Mouse (Mus musculus) liver, postnatal 0 days (tissue): ENCODE measurements around the gene Mfsd4b4. TPM values are rescaled to one million over a fixed set of nuclear protein-coding genes. Genes with fewer than 3 reads are reported as not detected.

Experiments used
- ATAC-seq: fragments of 200-750 bp; cut with Nextera tagmentation; 2 replicates; pipeline ENCODE4 v1.8.0; 2017; ENCODE audit warnings: mild to moderate bottlenecking, moderate library complexity
- DNase-seq: peaks from one replicate; pipeline ENCODE4 v3.0.0-alpha.2; 2016
- H3K27ac ChIP-seq: fragments of 300-500 bp; sonication (generic); 2 replicates; pipeline ENCODE4 v1.5.1; 2014; ENCODE audit warnings: antibody characterized with exemption, moderate library complexity, mild to moderate bottlenecking, low read depth
- H3K27me3 ChIP-seq: fragments of 300-500 bp; sonication (generic); 2 replicates; pipeline ENCODE4 v1.6.1; 2014; ENCODE audit warnings: low read length, control low read depth, mixed read lengths; ENCODE audit not compliant: insufficient read depth
- H3K36me3 ChIP-seq: fragments of 300-500 bp; sonication (generic); replicated peaks from 2 replicates; pipeline ENCODE4 v1.6.1; 2014; ENCODE audit warnings: mild to moderate bottlenecking, control low read depth, low read length, moderate library complexity, mixed read lengths; ENCODE audit not compliant: insufficient read depth
- H3K4me1 ChIP-seq: fragments of 300-500 bp; sonication (generic); 2 replicates; pipeline ENCODE4 v1.6.1; 2014; ENCODE audit warnings: antibody characterized with exemption, mild to moderate bottlenecking, control low read depth; ENCODE audit not compliant: insufficient read depth
- H3K4me2 ChIP-seq: fragments of 300-500 bp; sonication (generic); 2 replicates; pipeline ENCODE4 v1.6.1; 2014; ENCODE audit warnings: low read depth, mild to moderate bottlenecking, low read length, moderate library complexity, mixed read lengths
- H3K4me3 ChIP-seq: fragments of 300-500 bp; sonication (generic); 2 replicates; pipeline ENCODE4 v1.5.1; 2014; ENCODE audit warnings: low read depth, low read length
- H3K9ac ChIP-seq: fragments of 300-500 bp; sonication (generic); replicated peaks from 2 replicates; pipeline ENCODE4 v1.6.1; 2014; ENCODE audit warnings: mild to moderate bottlenecking, moderate library complexity
- H3K9me3 ChIP-seq: fragments of 300-500 bp; sonication (generic); 2 replicates; pipeline ENCODE4 v1.6.1; 2016; ENCODE audit warnings: mild to moderate bottlenecking, control low read depth, low read length, mixed read lengths
- CTCF ChIP-seq: sonication (generic); IDR thresholded peaks from 2 replicates; pipeline ENCODE4 v1.5.1; 2016; ENCODE audit warnings: antibody characterized with exemption, low read depth
- EP300 ChIP-seq: IDR thresholded peaks from 2 replicates; pipeline ENCODE4 v1.6.1; 2016; ENCODE audit warnings: antibody characterized with exemption, low read depth, mild to moderate bottlenecking
- WGBS: fragments of 180-500 bp; shearing (Covaris S2); extraction: QIAGEN DNeasy Blood & Tissue Kit; methylation state at CpG from one replicate; pipeline ENCODE4 v1.1.7; 2014; ENCODE audit not compliant: insufficient replicate concordance; 5-methylcytosine and 5-hydroxymethylcytosine counted together
- polyA plus RNA-seq: library from polyadenylated mRNA; unstranded; fragments of >200 nt; fragmentation: Nextera tagmentation; extraction: Ambion mirVana; gene quantifications from 2 replicates; pipeline ENCODE4 v1.2.1, GENCODE M21; 2015

Mfsd4b4 gene
- polyA plus RNA-seq, 1 experiment from 2014 or later: 1.6 TPM

DNA sequence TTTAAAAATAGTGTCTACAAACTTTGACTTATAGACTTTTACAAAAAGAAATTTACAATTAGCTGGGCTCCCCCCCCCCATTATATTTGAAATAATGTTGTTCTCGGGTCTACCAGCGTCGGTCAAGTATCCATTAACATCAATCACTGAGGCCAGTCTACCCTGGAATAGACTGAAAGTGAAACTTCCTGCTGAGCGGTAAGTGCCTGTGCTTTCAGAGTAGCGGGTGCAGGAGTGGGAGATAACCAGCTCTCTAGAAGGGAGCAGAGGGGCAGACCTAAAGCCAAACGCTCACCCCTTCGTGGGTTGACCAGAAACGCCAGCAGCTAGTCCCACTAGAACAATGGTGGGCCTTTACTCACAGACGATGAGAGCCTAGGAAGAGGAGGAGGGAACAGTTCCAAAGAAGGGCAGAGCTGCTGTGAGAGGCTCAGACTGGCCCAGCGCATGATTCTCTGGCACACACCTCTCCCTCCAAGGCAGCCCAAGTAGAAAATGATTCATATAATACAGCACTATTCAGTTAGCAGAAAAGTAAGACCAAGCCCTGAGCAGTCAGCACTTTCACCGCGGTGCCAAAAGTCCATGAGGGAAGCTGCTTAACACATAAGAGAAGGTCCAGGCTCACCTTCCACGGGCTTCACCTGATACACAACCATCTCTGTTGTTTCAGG, 9.9 kb upstream of the Mfsd4b4 start:
- no peak for DNase-seq
- Histone ChIP-seq H3K9ac (0 out of 2 replicates have a peak overlapping the region, but pooled peaks have one; percentile 16), H3K9me3 (no peaks in the 10 kb centered on the region), H3K4me1 (no peaks in the 10 kb centered on the region), H3K4me2 (peak overlapping the region; percentile 26; the same call in 1 of the 2 replicates), H3K36me3 (no peaks in the 10 kb centered on the region), H3K4me3 (no peak overlapping the region), H3K27me3 (no peaks in the 10 kb centered on the region), H3K27ac (no peak overlapping the region)
- no peak for ATAC-seq
- TF ChIP-seq EP300 (no peak), CTCF (no peak)
- 56% methylated on average over 13 of the region's 13 CpGs for WGBS

GRCm38 (mm10) chr10:39906799-39907658, 8.0 kb upstream of the Mfsd4b4 start:
- Histone ChIP-seq H3K4me1 (no peaks in the 10 kb centered on the region), H3K4me3 (no peak overlapping the region), H3K27me3 (no peaks in the 10 kb centered on the region), H3K36me3 (no peaks in the 10 kb centered on the region), H3K9ac (no peak overlapping the region), H3K4me2 (no peak overlapping the region), H3K27ac (no peak overlapping the region), H3K9me3 (no peaks in the 10 kb centered on the region)
- TF ChIP-seq CTCF: no peak
- TF ChIP-seq EP300: no peak
- DNase-seq (no peak), ATAC-seq (no peak)
- 70% methylated on average over 10 of the region's 10 CpGs for WGBS

GRCm38 (mm10) chr10:39904191-39904590, 5.2 kb upstream of the Mfsd4b4 start:
- no peak overlapping the region for H3K4me3 ChIP-seq
- DNase-seq (no peak), ATAC-seq (no peak)
- no peak overlapping the region for H3K27ac ChIP-seq
- H3K36me3 ChIP-seq: no peaks in the 10 kb centered on the region
- no peak for TF ChIP-seq EP300
- TF ChIP-seq CTCF: no peak
- no peak overlapping the region for H3K4me2 ChIP-seq
- H3K4me1 ChIP-seq: 0 out of 2 replicates have a peak, but pooled peaks cover 4% of the 10 kb centered on the region
- H3K9me3 ChIP-seq: no peaks in the 10 kb centered on the region
- 71% methylated on average over 3 of the region's 3 CpGs for WGBS
- H3K27me3 ChIP-seq: no peaks in the 10 kb centered on the region
- no peak overlapping the region for H3K9ac ChIP-seq

DNA sequence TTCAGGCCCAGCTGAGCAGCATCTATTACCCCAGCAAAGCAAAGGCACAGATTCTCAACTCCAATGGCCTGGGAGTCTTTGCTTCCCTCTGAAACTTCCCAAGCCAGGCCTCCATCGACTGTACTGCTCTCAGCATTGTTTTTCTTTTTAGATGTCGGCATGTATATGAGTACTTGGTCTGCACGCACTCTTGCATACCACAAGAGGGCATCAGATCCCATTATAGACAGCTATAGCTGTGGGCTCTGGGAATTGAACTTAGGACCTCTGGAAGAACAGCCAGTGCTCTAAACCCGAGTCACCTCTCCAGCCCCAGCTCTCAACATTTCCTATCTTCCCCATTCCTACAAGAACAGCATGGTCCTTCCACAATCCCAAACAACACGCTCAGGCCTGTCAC, 2.5 kb downstream of the Mfsd4b4 start:
- DNase-seq (no peak), ATAC-seq (no peak)
- TF ChIP-seq CTCF: peak; percentile 45
- no peak for TF ChIP-seq EP300
- no peaks in the 10 kb centered on the region for H3K27me3 ChIP-seq
- no peaks in the 10 kb centered on the region for H3K9me3 ChIP-seq
- no peak overlapping the region for H3K4me2 ChIP-seq
- WGBS: 75% methylated on average over 5 of the region's 5 CpGs
- H3K4me1 ChIP-seq: peaks cover 22% of the 10 kb centered on the region
- no peak overlapping the region for H3K4me3 ChIP-seq
- no peak overlapping the region for H3K27ac ChIP-seq
- H3K36me3 ChIP-seq: no peaks in the 10 kb centered on the region
- H3K9ac ChIP-seq: no peak overlapping the region

- Histone ChIP-seq H3K27me3 (no peaks in the 10 kb centered on the region), H3K4me2 (no peak overlapping the region), H3K9ac (no peak overlapping the region), H3K4me3 (no peak overlapping the region), H3K36me3 (no peaks in the 10 kb centered on the region), H3K9me3 (no peaks in the 10 kb centered on the region), H3K27ac (no peak overlapping the region), H3K4me1 (peaks cover 17% of the 10 kb centered on the region)
- 55% methylated on average over 11 of the region's 11 CpGs for WGBS
- no peak for ATAC-seq
- DNase-seq: peak; percentile 58
- TF ChIP-seq CTCF (no peak), EP300 (no peak)
Observed at GRCm38 (mm10) chr10:39893702-39894697, 5.0 kb downstream of the Mfsd4b4 start.
